Mouse (Mus musculus): ENCODE results near the gene Fbxw5. TPM values are rescaled to one million over a fixed set of nuclear protein-coding genes. Genes with fewer than 3 reads are reported as not detected.

Gene Fbxw5
- total and polyA plus RNA-seq, 3 experiments: 34.3 to 40.4 (median 37.4) TPM

GRCm38 (mm10) chr2:25488671-25489068, 11.9 kb upstream of the Fbxw5 start:
- dilution Hi-C loops (cut with MboI; ENCODE audit: extremely low pct_ligation_motif_present, extremely low pct_unique_long_range_greater_than_20kb, low sequenced_read_pairs): no loop called here
- Histone ChIP-seq H3K27ac (ENCODE audit: insufficient read depth, low read depth) (no peak overlapping the region), H3K27me3 (replicated peaks) (peaks cover 28% of the 10 kb centered on the region), H3K4me1 (ENCODE audit: control insufficient read depth in 1 of 2, insufficient read depth in 2 of 2) (peaks cover 4 to 14% of the 10 kb centered on the region in 2 experiments; a peak in 3 of 4 replicates), H3K9me3 (replicated peaks; ENCODE audit: low read length) (peaks cover 11% of the 10 kb centered on the region), H3K9ac (ENCODE audit: insufficient read depth, low read depth) (no peak overlapping the region), H3K79me2 (replicated peaks; ENCODE audit: control insufficient read depth, extremely low read depth, insufficient read depth, poor library complexity, severe bottlenecking) (no peaks in the 10 kb centered on the region), H3K4me3 (replicated peaks in 1 of 3; ENCODE audit: low read depth in 2 of 3, low read length in 2 of 3, poor library complexity in 1 of 3) (no peak overlapping the region), H3K36me3 (replicated peaks in 1 of 2; ENCODE audit: control insufficient read depth in 1 of 2, insufficient read depth in 1 of 2, low read length in 1 of 2) (no peaks in the 10 kb centered on the region), H3K4me2 (ENCODE audit: insufficient read depth, low read depth, poor library complexity, severe bottlenecking) (no peak overlapping the region)
- TF ChIP-seq SIN3A (IDR thresholded peaks at IDR 0.05; ENCODE audit: low read length): no peak
- TF ChIP-seq E2F4 (IDR thresholded peaks at IDR 0.05; ENCODE audit: insufficient replicate concordance, low read depth, low read length): no peak
- TF ChIP-seq ZKSCAN1 (IDR thresholded peaks at IDR 0.05; ENCODE audit: borderline replicate concordance, low read depth, low read length): no peak
- TF ChIP-seq MXI1 (IDR thresholded peaks at IDR 0.05; ENCODE audit: low read depth, low read length): no peak
- TF ChIP-seq ELF1 (IDR thresholded peaks at IDR 0.05; ENCODE audit: low read depth, low read length): no peak
- TF ChIP-seq ETS1 (conservative IDR thresholded peaks at IDR 0.05; ENCODE audit: low read depth, low read length): no peak
- TF ChIP-seq EP300 (IDR thresholded peaks at IDR 0.05; ENCODE audit: low read length): no peak
- no peak for TF ChIP-seq POLR2AphosphoS2 (IDR thresholded peaks at IDR 0.05; ENCODE audit: low read depth, low read length)
- TF ChIP-seq ZNF384 (IDR thresholded peaks at IDR 0.05; ENCODE audit: low read depth, low read length): no peak
- TF ChIP-seq HCFC1 (IDR thresholded peaks at IDR 0.05; ENCODE audit: low read depth, low read length): no peak
- TF ChIP-seq MEF2A (IDR thresholded peaks at IDR 0.05; ENCODE audit: borderline replicate concordance, low read depth, low read length): no peak
- TF ChIP-seq POLR2A (IDR thresholded peaks at IDR 0.05; ENCODE audit: low read depth, low read length): no peak
- no peak for TF ChIP-seq KAT2A (IDR thresholded peaks at IDR 0.05; ENCODE audit: insufficient replicate concordance, low read length)
- no peak for TF ChIP-seq NELFE (IDR thresholded peaks at IDR 0.05; ENCODE audit: low read depth, low read length)
- no peak for TF ChIP-seq TCF12 (IDR thresholded peaks at IDR 0.05; ENCODE audit: low read depth, low read length)
- no peak for DNase-seq (ENCODE audit: extremely low read depth)
- in situ Hi-C loops (cut with MboI; ENCODE audit: low pct_ligation_motif_present, low pct_unique_long_range_greater_than_20kb, low sequenced_read_pairs): no loop called here

GRCm38 (mm10) chr2:25492988-25493387, 7.6 kb upstream of the Fbxw5 start:
- no peak for DNase-seq (ENCODE audit: extremely low read depth)
- no peak overlapping the region for H3K9ac ChIP-seq (ENCODE audit: insufficient read depth, low read depth)
- in situ Hi-C loops (cut with MboI; ENCODE audit: low pct_ligation_motif_present, low pct_unique_long_range_greater_than_20kb, low sequenced_read_pairs): no loop called here
- peaks cover 4 to 24% of the 10 kb centered on the region in 2 experiments; a peak in 3 of 4 replicates for H3K4me1 ChIP-seq (ENCODE audit: control insufficient read depth in 1 of 2, insufficient read depth in 2 of 2)
- no peak overlapping the region for H3K4me3 ChIP-seq (replicated peaks in 1 of 3; ENCODE audit: low read depth in 2 of 3, low read length in 2 of 3, poor library complexity in 1 of 3)
- TF ChIP-seq MYC (IDR thresholded peaks at IDR 0.05; ENCODE audit: low read depth, low read length) (no peak), HCFC1 (IDR thresholded peaks at IDR 0.05; ENCODE audit: low read depth, low read length) (no peak), CHD2 (IDR thresholded peaks at IDR 0.05; ENCODE audit: low read length) (no peak), USF1 (IDR thresholded peaks at IDR 0.05; ENCODE audit: low read depth, low read length) (no peak), ZC3H11A (IDR thresholded peaks at IDR 0.05; ENCODE audit: low read depth, low read length) (no peak), RCOR1 (conservative IDR thresholded peaks at IDR 0.05; ENCODE audit: low read depth, low read length) (no peak), E2F4 (IDR thresholded peaks at IDR 0.05; ENCODE audit: insufficient replicate concordance, low read depth, low read length) (no peak), SMC3 (IDR thresholded peaks at IDR 0.05; ENCODE audit: low read depth, low read length) (no peak), CTCF (conservative IDR thresholded peaks at IDR 0.05 in 1 of 2, IDR thresholded peaks at IDR 0.05 in 1 of 2; ENCODE audit: low read depth in 2 of 2, low read length in 2 of 2) (no peak), ZMIZ1 (IDR thresholded peaks at IDR 0.05; ENCODE audit: low read depth, low read length) (no peak), MAFK (IDR thresholded peaks at IDR 0.05; ENCODE audit: insufficient replicate concordance, low read length) (no peak), JUND (conservative IDR thresholded peaks at IDR 0.05; ENCODE audit: low read depth, low read length) (no peak), EP300 (IDR thresholded peaks at IDR 0.05; ENCODE audit: low read length) (no peak), RAD21 (IDR thresholded peaks at IDR 0.05; ENCODE audit: low read depth, low read length) (no peak), MEF2A (IDR thresholded peaks at IDR 0.05; ENCODE audit: borderline replicate concordance, low read depth, low read length) (no peak), GABPA (IDR thresholded peaks at IDR 0.05; ENCODE audit: insufficient replicate concordance, low read depth, low read length) (no peak)
- no peaks in the 10 kb centered on the region for H3K79me2 ChIP-seq (replicated peaks; ENCODE audit: control insufficient read depth, extremely low read depth, insufficient read depth, poor library complexity, severe bottlenecking)
- H3K4me2 ChIP-seq (ENCODE audit: insufficient read depth, low read depth, poor library complexity, severe bottlenecking): no peak overlapping the region
- no peaks in the 10 kb centered on the region for H3K36me3 ChIP-seq (replicated peaks in 1 of 2; ENCODE audit: control insufficient read depth in 1 of 2, insufficient read depth in 1 of 2, low read length in 1 of 2)
- no peak overlapping the region for H3K27ac ChIP-seq (ENCODE audit: insufficient read depth, low read depth)
- dilution Hi-C loops (cut with MboI; ENCODE audit: extremely low pct_ligation_motif_present, extremely low pct_unique_long_range_greater_than_20kb, low sequenced_read_pairs): no loop called here
- peaks cover 4% of the 10 kb centered on the region for H3K27me3 ChIP-seq (replicated peaks)
- no peaks in the 10 kb centered on the region for H3K9me3 ChIP-seq (replicated peaks; ENCODE audit: low read length)

Measured in CH12.LX (cell line).